Mouse (Mus musculus): ENCODE measurements around the gene Gemin2. TPM values are rescaled to one million over a fixed set of nuclear protein-coding genes. Genes with fewer than 3 reads are reported as not detected.
"Not testable (repeated sequence)": the region's sequence is repeated elsewhere in the genome, so short reads cannot be mapped to it uniquely, and the experiment has no call there.

The Gemin2 gene
- 24.9 and 26.4 TPM in 2 replicates for polyA plus RNA-seq (2016; fragmentation: Nextera tagmentation; extraction: Ambion mirVana)

- no peaks in the 10 kb centered on the region for H3K9me3 ChIP-seq
- no peaks in the 10 kb centered on the region for H3K27me3 ChIP-seq
- H3K4me2 ChIP-seq (replicated peaks), result peak within 1 kb of the TSS; percentile 67
- peak within 1 kb of the TSS; percentile 65 for H3K9ac ChIP-seq (replicated peaks)
- peak within 1 kb of the TSS; percentile 71 for H3K4me3 ChIP-seq
- peaks cover 8% of the 10 kb centered on the region for H3K4me1 ChIP-seq
- under 1% methylated on average over 28 of the region's 28 CpGs for WGBS
- peak; percentile 68 for ATAC-seq (ENCODE audit: low FRiP score, low read depth)
- peak within 1 kb of the TSS; percentile 66 for H3K27ac ChIP-seq (replicated peaks)
- peaks cover 12% of the 10 kb centered on the region for H3K36me3 ChIP-seq
Measured at GRCm38 (mm10) chr12:59013234-59013633, at the start of gene Gemin2. Gemin2 (plus strand) TSS chr12:59013393.

DNA sequence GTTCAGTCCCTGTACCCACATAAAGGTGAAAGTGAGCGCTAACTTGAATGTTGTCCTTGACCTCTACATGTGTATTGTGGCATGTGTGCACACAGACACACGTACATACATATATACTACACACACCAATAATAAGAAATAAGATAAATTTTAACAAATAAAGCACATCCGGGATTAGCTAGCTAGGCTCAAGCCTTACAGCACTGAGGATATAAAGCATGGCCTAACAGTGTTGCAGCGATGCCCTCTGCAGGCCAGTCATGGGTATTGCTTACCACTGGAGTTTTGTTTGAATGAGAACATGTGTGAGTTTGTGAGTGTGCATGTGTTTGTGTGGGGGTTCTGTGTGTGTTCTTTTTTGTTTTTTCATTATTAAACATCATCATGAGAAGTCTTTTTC, 48.6 kb upstream of the Gemin2 start:
- no peaks in the 10 kb centered on the region for H3K27me3 ChIP-seq
- ATAC-seq (ENCODE audit: low FRiP score, low read depth), result no peak
- no peak overlapping the region for H3K27ac ChIP-seq (replicated peaks)
- H3K9me3 ChIP-seq, result no peaks in the 10 kb centered on the region
- WGBS, result 75% methylated on average over 4 of the region's 4 CpGs
- no peak overlapping the region for H3K4me2 ChIP-seq (replicated peaks)
- H3K9ac ChIP-seq (replicated peaks), result no peak overlapping the region
- peaks cover 35% of the 10 kb centered on the region for H3K36me3 ChIP-seq
- no peaks in the 10 kb centered on the region for H3K4me1 ChIP-seq
- H3K4me3 ChIP-seq, result no peak overlapping the region

- ATAC-seq (ENCODE audit: low FRiP score, low read depth), result no peak
- Histone ChIP-seq H3K4me2 (replicated peaks) (no peak overlapping the region), H3K27ac (replicated peaks) (no peak overlapping the region), H3K9me3 (no peaks in the 10 kb centered on the region), H3K4me3 (no peak overlapping the region), H3K27me3 (no peaks in the 10 kb centered on the region), H3K36me3 (peaks cover 48% of the 10 kb centered on the region), H3K4me1 (no peaks in the 10 kb centered on the region), H3K9ac (replicated peaks) (no peak overlapping the region)
- 85% methylated on average over 2 of the region's 2 CpGs for WGBS
Measured at GRCm38 (mm10) chr12:58976966-58977365, 36.2 kb upstream of the Gemin2 start.

GRCm38 (mm10) chr12:58981178-58981661, 32.0 kb upstream of the Gemin2 start:
- ATAC-seq (ENCODE audit: low FRiP score, low read depth); H3K9me3 ChIP-seq; H3K4me1 ChIP-seq; H3K27ac ChIP-seq (replicated peaks); H3K4me3 ChIP-seq; H3K9ac ChIP-seq (replicated peaks); H3K4me2 ChIP-seq (replicated peaks); H3K27me3 ChIP-seq: not testable (repeated sequence)
- peaks cover 68% of the 10 kb centered on the region for H3K36me3 ChIP-seq
- WGBS, result 80% methylated on average over 6 of the region's 6 CpGs

DNA sequence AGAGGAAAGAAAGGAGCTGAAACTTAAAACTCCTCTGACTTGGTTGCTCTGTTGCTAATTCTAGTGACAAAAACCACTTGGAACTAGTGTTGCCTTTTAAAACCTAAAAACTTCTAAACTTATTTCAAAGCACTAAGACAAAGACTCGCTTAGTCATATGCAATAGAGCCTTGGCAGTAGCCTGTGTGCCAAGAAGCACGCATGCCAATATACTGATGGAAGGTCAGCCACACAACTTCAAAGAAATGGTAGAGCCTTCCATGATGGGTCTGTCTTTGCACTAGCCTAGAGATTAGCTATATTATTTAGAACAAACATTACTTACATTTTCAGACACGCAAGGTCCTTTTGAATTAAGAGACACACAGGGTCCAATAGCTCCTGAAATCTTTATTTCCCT, 27.4 kb upstream of the Gemin2 start:
- no peak for ATAC-seq (ENCODE audit: low FRiP score, low read depth)
- peaks cover 69% of the 10 kb centered on the region for H3K36me3 ChIP-seq
- no peaks in the 10 kb centered on the region for H3K27me3 ChIP-seq
- 96% methylated on average over 3 of the region's 3 CpGs for WGBS
- no peak overlapping the region for H3K9ac ChIP-seq (replicated peaks)
- no peaks in the 10 kb centered on the region for H3K4me1 ChIP-seq
- H3K4me2 ChIP-seq (replicated peaks), result no peak overlapping the region
- H3K4me3 ChIP-seq, result no peak overlapping the region
- H3K27ac ChIP-seq (replicated peaks), result no peak overlapping the region
- no peaks in the 10 kb centered on the region for H3K9me3 ChIP-seq

DNA sequence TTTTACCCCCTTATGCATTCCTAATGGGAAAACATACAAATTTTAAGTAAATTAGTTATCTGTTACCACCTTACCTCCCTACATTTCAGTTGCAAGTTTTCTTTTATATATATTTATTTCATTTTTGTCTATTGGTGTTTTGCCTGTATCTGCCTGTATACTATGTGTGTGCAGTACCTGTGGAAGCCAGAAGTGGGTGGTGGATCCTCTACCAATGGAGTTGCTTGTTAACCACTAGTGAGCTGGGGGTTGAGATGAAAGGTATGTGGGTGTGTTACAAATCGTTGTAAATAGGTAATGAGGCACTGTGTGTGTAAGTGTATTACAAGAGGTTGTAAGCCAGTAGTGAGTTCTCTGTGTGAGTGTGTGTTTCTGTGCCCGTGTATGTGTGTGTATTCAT, 2.7 kb upstream of the Gemin2 start:
- H3K4me1 ChIP-seq, result peaks cover 8% of the 10 kb centered on the region
- no peak for ATAC-seq (ENCODE audit: low FRiP score, low read depth)
- no peak overlapping the region for H3K9ac ChIP-seq (replicated peaks)
- 82% methylated on average over 2 of the region's 2 CpGs for WGBS
- H3K4me3 ChIP-seq, result peak overlapping the region; percentile 17; the same call in 1 of the 2 replicates
- H3K27ac ChIP-seq (replicated peaks), result no peak overlapping the region
- H3K36me3 ChIP-seq, result peaks cover 16% of the 10 kb centered on the region
- no peaks in the 10 kb centered on the region for H3K9me3 ChIP-seq
- H3K27me3 ChIP-seq, result no peaks in the 10 kb centered on the region
- peak overlapping the region; percentile 59 for H3K4me2 ChIP-seq (replicated peaks)

GRCm38 (mm10) chr12:59011275-59011843, 1.8 kb upstream of the Gemin2 start:
- peak overlapping the region; percentile 59 for H3K4me2 ChIP-seq (replicated peaks)
- H3K27ac ChIP-seq (replicated peaks), result peak overlapping the region; percentile 83
- 1% methylated on average over 25 of the region's 25 CpGs for WGBS
- peaks cover 8% of the 10 kb centered on the region for H3K4me1 ChIP-seq
- H3K9me3 ChIP-seq, result no peaks in the 10 kb centered on the region
- ATAC-seq (ENCODE audit: low FRiP score, low read depth), result no peak
- H3K36me3 ChIP-seq, result peaks cover 9% of the 10 kb centered on the region
- H3K4me3 ChIP-seq, result peak overlapping the region; percentile 71
- H3K9ac ChIP-seq (replicated peaks), result peak overlapping the region; percentile 76
- H3K27me3 ChIP-seq, result no peaks in the 10 kb centered on the region

GRCm38 (mm10) chr12:59011844-59012709, 1.1 kb upstream of the Gemin2 start, which contains the start of gene Sec23a:
Sec23a (minus strand) TSS chr12:59012017.
- Histone ChIP-seq H3K27me3 (no peaks in the 10 kb centered on the region), H3K27ac (replicated peaks) (peak within 1 kb of the TSS; percentile 83), H3K4me1 (peaks cover 8% of the 10 kb centered on the region), H3K4me2 (replicated peaks) (peak within 1 kb of the TSS; percentile 67), H3K9me3 (no peaks in the 10 kb centered on the region), H3K36me3 (peaks cover 4% of the 10 kb centered on the region), H3K4me3 (peak within 1 kb of the TSS; percentile 71), H3K9ac (replicated peaks) (peak within 1 kb of the TSS; percentile 76)
- peak; percentile 97 for ATAC-seq (ENCODE audit: low FRiP score, low read depth)
- WGBS, result 1% methylated on average over 48 of the region's 48 CpGs

- peak overlapping the region; percentile 67 for H3K4me2 ChIP-seq (replicated peaks)
- 2% methylated on average over 7 of the region's 7 CpGs for WGBS
- ATAC-seq (ENCODE audit: low FRiP score, low read depth), result no peak
- peak overlapping the region; percentile 65 for H3K9ac ChIP-seq (replicated peaks)
- H3K36me3 ChIP-seq, result peaks cover 8% of the 10 kb centered on the region
- no peaks in the 10 kb centered on the region for H3K27me3 ChIP-seq
- peaks cover 8% of the 10 kb centered on the region for H3K4me1 ChIP-seq
- peak overlapping the region; percentile 66; the same call in 1 of the 2 replicates for H3K27ac ChIP-seq (replicated peaks)
- H3K9me3 ChIP-seq, result no peaks in the 10 kb centered on the region
- H3K4me3 ChIP-seq, result peak overlapping the region; percentile 71
Measured at GRCm38 (mm10) chr12:59012710-59013091, 492 bp upstream of the Gemin2 start.

DNA sequence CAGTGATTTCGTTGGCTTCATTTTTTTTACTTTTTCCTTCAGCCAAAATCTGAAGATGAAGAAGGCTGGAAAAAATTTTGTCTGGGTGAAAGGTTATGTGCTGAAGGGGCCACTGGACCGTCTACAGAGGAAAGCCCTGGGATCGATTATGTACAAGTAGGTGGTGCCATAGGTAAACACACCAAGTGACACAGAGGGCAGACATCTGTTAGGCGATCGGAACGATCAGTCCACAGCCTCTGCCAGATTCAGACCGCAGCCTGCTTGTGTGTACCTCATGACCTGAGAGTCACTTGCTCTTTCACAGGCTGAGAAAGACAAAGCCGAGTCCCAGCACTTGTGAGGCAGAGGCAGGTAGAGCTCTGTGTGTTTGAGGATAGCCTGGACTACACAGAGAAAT, 4.8 kb downstream of the Gemin2 start:
- no peak overlapping the region for H3K4me3 ChIP-seq
- H3K9me3 ChIP-seq, result no peaks in the 10 kb centered on the region
- H3K27ac ChIP-seq (replicated peaks), result no peak overlapping the region
- peaks cover 38% of the 10 kb centered on the region for H3K36me3 ChIP-seq
- ATAC-seq (ENCODE audit: low FRiP score, low read depth), result no peak
- H3K4me2 ChIP-seq (replicated peaks), result no peak overlapping the region
- no peaks in the 10 kb centered on the region for H3K27me3 ChIP-seq
- no peaks in the 10 kb centered on the region for H3K4me1 ChIP-seq
- 86% methylated on average over 8 of the region's 8 CpGs for WGBS
- no peak overlapping the region for H3K9ac ChIP-seq (replicated peaks)

DNA sequence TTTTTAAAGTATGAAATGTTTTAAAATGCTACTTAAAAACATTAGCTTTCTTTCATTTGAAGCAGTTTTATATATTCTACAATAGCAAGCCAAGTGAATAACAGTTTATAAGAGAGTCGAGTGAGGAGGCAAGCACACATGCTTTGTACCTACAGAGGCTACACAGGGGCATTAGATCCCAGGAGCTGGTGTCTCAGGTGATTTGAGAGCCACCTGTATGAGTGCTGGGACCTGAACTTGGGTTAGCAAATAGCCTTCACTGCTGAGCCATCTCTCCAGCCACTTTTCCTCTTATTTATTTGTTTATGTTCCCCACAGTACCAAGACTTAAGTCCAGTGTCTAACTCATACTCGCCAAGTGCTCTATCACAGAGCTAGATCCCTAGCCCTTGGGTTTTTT, 6.7 kb downstream of the Gemin2 start:
- Histone ChIP-seq H3K36me3 (peaks cover 50% of the 10 kb centered on the region), H3K4me3 (no peak overlapping the region), H3K27me3 (no peaks in the 10 kb centered on the region), H3K9me3 (no peaks in the 10 kb centered on the region), H3K4me2 (replicated peaks) (no peak overlapping the region), H3K27ac (replicated peaks) (no peak overlapping the region), H3K4me1 (no peaks in the 10 kb centered on the region), H3K9ac (replicated peaks) (no peak overlapping the region)
- no peak for ATAC-seq (ENCODE audit: low FRiP score, low read depth)
- WGBS, result 94% methylated on average over 2 of the region's 2 CpGs

DNA sequence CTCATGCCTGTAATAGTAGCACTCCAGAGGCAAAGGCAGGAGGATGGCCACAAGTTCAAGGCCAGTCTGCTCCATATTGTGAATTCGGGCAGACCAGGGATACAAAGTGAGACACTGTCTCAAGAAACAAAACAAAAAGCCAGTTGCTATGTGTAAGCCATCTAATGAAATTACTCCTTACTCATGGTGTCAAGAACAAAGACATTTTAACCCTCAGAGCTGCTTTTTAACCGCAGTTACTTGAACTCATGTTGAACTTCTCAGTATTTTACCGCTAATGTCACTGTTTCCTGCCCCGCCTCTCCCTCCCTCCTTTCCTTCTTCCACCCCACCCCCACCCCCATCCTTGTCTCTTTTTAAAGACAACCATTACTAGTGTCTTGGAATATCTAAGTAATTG, 8.1 kb downstream of the Gemin2 start:
- no peaks in the 10 kb centered on the region for H3K9me3 ChIP-seq
- peaks cover 58% of the 10 kb centered on the region for H3K36me3 ChIP-seq
- no peak overlapping the region for H3K9ac ChIP-seq (replicated peaks)
- no peaks in the 10 kb centered on the region for H3K4me1 ChIP-seq
- H3K4me2 ChIP-seq (replicated peaks), result no peak overlapping the region
- WGBS, result 91% methylated on average over 4 of the region's 4 CpGs
- no peak for ATAC-seq (ENCODE audit: low FRiP score, low read depth)
- no peaks in the 10 kb centered on the region for H3K27me3 ChIP-seq
- H3K27ac ChIP-seq (replicated peaks), result no peak overlapping the region
- no peak overlapping the region for H3K4me3 ChIP-seq

Data from midbrain, embryonic 12.5 days (tissue).